Mouse (Mus musculus) left cerebral cortex, postnatal 14 days (tissue): ENCODE results near the gene Cd99l2. TPM values are rescaled to one million over a fixed set of nuclear protein-coding genes. Genes with fewer than 3 reads are reported as not detected.
A peak's percentile ranks its signal among the peaks of the same experiment; 100 is the strongest.

ENCODE experiments used
- DNase-seq, 2 experiments: peaks; one replicate each; pipeline ENCODE4 v3.0.0; 2021 to 2022; ENCODE audit warnings: low spot score in 2 of 2, mixed read lengths in 1 of 2
- intact Hi-C: fragments of 180-260 bp; cut with DNase I; formaldehyde crosslinking; loops from one replicate; pipeline ENCODE4 v1.15.1; 2025
- total RNA-seq, 2 experiments: library from RNA; stranded (reverse); gene quantifications; 2 replicates each; pipeline ENCODE4 v1.2.3; 2021

Gene Cd99l2
- total RNA-seq, 2 experiments from 2014 or later = 76.1 to 79.3 TPM

- intact Hi-C loops = no loop called here
- no peak for DNase-seq
Measured at GRCm38 (mm10) chrX:71475084-71475483, 17.6 kb downstream of the Cd99l2 start.

GRCm38 (mm10) chrX:71474296-71474956 lies 18.2 kb downstream of the Cd99l2 start:
- intact Hi-C loops = no loop called here
- DNase-seq = no peak

- intact Hi-C loops = no loop called here
Measured at GRCm38 (mm10) chrX:71468639-71469295, 23.9 kb downstream of the Cd99l2 start.

GRCm38 (mm10) chrX:71467491-71467890 lies 25.2 kb downstream of the Cd99l2 start:
- intact Hi-C loops = no loop called here
- no peak for DNase-seq

More at GRCm38 (mm10) chrX:71468639-71469295, 23.9 kb downstream of the Cd99l2 start:
- DNase-seq = no peak

- intact Hi-C loops = no loop called here
- DNase-seq = no peak
Measured at GRCm38 (mm10) chrX:71465417-71465816, 27.2 kb downstream of the Cd99l2 start.

GRCm38 (mm10) chrX:71464138-71464826 lies 28.4 kb downstream of the Cd99l2 start:
- intact Hi-C loops = no loop called here
- no peak for DNase-seq

GRCm38 (mm10) chrX:71456078-71456737 lies 36.4 kb downstream of the Cd99l2 start:
- intact Hi-C loops = no loop called here
- no peak for DNase-seq

GRCm38 (mm10) chrX:71442916-71443315 lies 49.7 kb downstream of the Cd99l2 start:
- intact Hi-C loops = no loop called here
- DNase-seq = no peak

GRCm38 (mm10) chrX:71439473-71439872 lies 53.2 kb downstream of the Cd99l2 start:
- intact Hi-C loops = loop anchor here (5.0 kb wide), 1 partner anchor 53 kb away; the partner anchor contains the start of gene Cd99l2

GRCm38 (mm10) chrX:71435542-71435941 lies 57.1 kb downstream of the Cd99l2 start:
- DNase-seq = peak in 1 of 2 experiments; percentile 19
- intact Hi-C loops = loop anchor here (5.0 kb wide), 1 partner anchor 57 kb away; the partner anchor contains the start of gene Cd99l2

More at GRCm38 (mm10) chrX:71439473-71439872, 53.2 kb downstream of the Cd99l2 start:
- DNase-seq = no peak

- intact Hi-C loops = loop anchor here (5.0 kb wide), 2 partner anchors 57 to 122 kb away; partner anchors contain the start of genes Cd99l2 and Hmgb3
- DNase-seq = no peak
Measured at GRCm38 (mm10) chrX:71434860-71435259, 57.8 kb downstream of the Cd99l2 start.

- intact Hi-C loops = loop anchor here (5.0 kb wide), 1 partner anchor 123 kb away; the partner anchor contains the start of gene Hmgb3
- no peak for DNase-seq
Measured at GRCm38 (mm10) chrX:71434448-71434847, 58.2 kb downstream of the Cd99l2 start.

- intact Hi-C loops = loop anchor here (5.0 kb wide), 1 partner anchor 126 kb away; the partner anchor contains the start of gene Hmgb3
- no peak for DNase-seq
Measured at GRCm38 (mm10) chrX:71430900-71431299, 61.7 kb downstream of the Cd99l2 start.

GRCm38 (mm10) chrX:71427491-71427890 lies 65.2 kb downstream of the Cd99l2 start:
- no peak for DNase-seq
- intact Hi-C loops = loop anchor here (2.0 to 5.0 kb wide), 2 partner anchors 173 to 200 kb away; no protein-coding TSS in a partner anchor

GRCm38 (mm10) chrX:71425746-71426519 lies 66.7 kb downstream of the Cd99l2 start:
- intact Hi-C loops = loop anchor here (2.0 to 5.0 kb wide), 2 partner anchors 175 to 201 kb away; no protein-coding TSS in a partner anchor
- peak; percentile 78 to 86 for DNase-seq

- intact Hi-C loops = loop anchor here (5.0 kb wide), 1 partner anchor 202 kb away; no protein-coding TSS in a partner anchor
- DNase-seq = no peak
Measured at GRCm38 (mm10) chrX:71424852-71425251, 67.8 kb downstream of the Cd99l2 start.

GRCm38 (mm10) chrX:71413616-71414015 lies 79.0 kb downstream of the Cd99l2 start:
- intact Hi-C loops = no loop called here
- no peak for DNase-seq

- no peak for DNase-seq
- intact Hi-C loops = no loop called here
Measured at GRCm38 (mm10) chrX:71412776-71413175, 79.9 kb downstream of the Cd99l2 start.
